Mouse (Mus musculus): ENCODE measurements at regions not wholly inside any gene's neighbourhood (a gene's known extent, or its start where the extent isn't known, plus 50 kb on each side); places are given as distances from the start of the nearest gene placed in this dataset.

- no peak for DNase-seq (ENCODE audit: low read depth, low spot score)
- H3K79me2 ChIP-seq (ENCODE audit: control insufficient read depth, insufficient read depth, low read length, poor library complexity): no peaks in the 10 kb centered on the region
- no peak overlapping the region for H3K4me3 ChIP-seq (ENCODE audit: control insufficient read depth in 1 of 2, insufficient read depth in 1 of 2, low read depth in 2 of 2, low read length in 2 of 2)
- H3K4me1 ChIP-seq (ENCODE audit: control insufficient read depth in 1 of 2, insufficient read depth in 2 of 2, low read length in 2 of 2): no peaks in the 10 kb centered on the region
- H3K27ac ChIP-seq (ENCODE audit: control insufficient read depth, low read depth, low read length): no peak overlapping the region
- no peaks in the 10 kb centered on the region for H3K36me3 ChIP-seq (ENCODE audit: control insufficient read depth in 1 of 2, insufficient read depth in 2 of 2, low read length in 2 of 2)
- TF ChIP-seq MEF2A (IDR thresholded peaks at IDR 0.05; ENCODE audit: extremely low read depth, insufficient replicate concordance, low read depth, low read length, poor library complexity, severe bottlenecking) (no peak), TBP (IDR thresholded peaks at IDR 0.05; ENCODE audit: low read depth, low read length) (no peak)
- H3K9ac ChIP-seq (ENCODE audit: control insufficient read depth, low read depth, low read length, poor library complexity, severe bottlenecking): no peak overlapping the region
- no peaks in the 10 kb centered on the region for H3K9me3 ChIP-seq (replicated peaks; ENCODE audit: insufficient read depth, low read length)
- peaks cover 0 to 1% of the 10 kb centered on the region in 2 experiments; a peak in 2 of 4 replicates for H3K27me3 ChIP-seq (ENCODE audit: control insufficient read depth in 1 of 2, insufficient read depth in 2 of 2, low read length in 2 of 2)
These were observed 95.6 kb upstream of the Opcml start for GRCm38 (mm10) chr9:27694805-27695593.

GRCm38 (mm10) chr9:27701559-27701958, 89.0 kb upstream of the Opcml start:
- no peak overlapping the region for H3K27ac ChIP-seq (ENCODE audit: control insufficient read depth, low read depth, low read length)
- no peak overlapping the region for H3K4me3 ChIP-seq (ENCODE audit: control insufficient read depth in 1 of 2, insufficient read depth in 1 of 2, low read depth in 2 of 2, low read length in 2 of 2)
- no peaks in the 10 kb centered on the region for H3K36me3 ChIP-seq (ENCODE audit: control insufficient read depth in 1 of 2, insufficient read depth in 2 of 2, low read length in 2 of 2)
- no peaks in the 10 kb centered on the region for H3K4me1 ChIP-seq (ENCODE audit: control insufficient read depth in 1 of 2, insufficient read depth in 2 of 2, low read length in 2 of 2)
- TF ChIP-seq KAT2A (conservative IDR thresholded peaks at IDR 0.05; ENCODE audit: low read depth, low read length) (no peak), HCFC1 (IDR thresholded peaks at IDR 0.05; ENCODE audit: low read depth, low read length) (no peak), ZC3H11A (IDR thresholded peaks at IDR 0.05; ENCODE audit: low read depth, low read length) (no peak), MYB (IDR thresholded peaks at IDR 0.05; ENCODE audit: low read depth, low read length) (no peak), SMC3 (IDR thresholded peaks at IDR 0.05; ENCODE audit: low read depth, low read length) (no peak)
- DNase-seq (ENCODE audit: low read depth, low spot score): no peak
- H3K79me2 ChIP-seq (ENCODE audit: control insufficient read depth, insufficient read depth, low read length, poor library complexity): no peaks in the 10 kb centered on the region
- H3K9me3 ChIP-seq (replicated peaks; ENCODE audit: insufficient read depth, low read length): no peaks in the 10 kb centered on the region
- H3K27me3 ChIP-seq (ENCODE audit: control insufficient read depth in 1 of 2, insufficient read depth in 2 of 2, low read length in 2 of 2): no peaks in the 10 kb centered on the region
- no peak overlapping the region for H3K9ac ChIP-seq (ENCODE audit: control insufficient read depth, low read depth, low read length, poor library complexity, severe bottlenecking)

- Histone ChIP-seq H3K27me3 (ENCODE audit: control insufficient read depth in 1 of 2, insufficient read depth in 2 of 2, low read length in 2 of 2) (no peaks in the 10 kb centered on the region), H3K4me3 (ENCODE audit: control insufficient read depth in 1 of 2, insufficient read depth in 1 of 2, low read depth in 2 of 2, low read length in 2 of 2) (no peak overlapping the region), H3K27ac (ENCODE audit: control insufficient read depth, low read depth, low read length) (no peak overlapping the region), H3K79me2 (ENCODE audit: control insufficient read depth, insufficient read depth, low read length, poor library complexity) (no peaks in the 10 kb centered on the region), H3K9me3 (replicated peaks; ENCODE audit: insufficient read depth, low read length) (no peaks in the 10 kb centered on the region), H3K9ac (ENCODE audit: control insufficient read depth, low read depth, low read length, poor library complexity, severe bottlenecking) (no peak overlapping the region), H3K36me3 (ENCODE audit: control insufficient read depth in 1 of 2, insufficient read depth in 2 of 2, low read length in 2 of 2) (no peaks in the 10 kb centered on the region), H3K4me1 (ENCODE audit: control insufficient read depth in 1 of 2, insufficient read depth in 2 of 2, low read length in 2 of 2) (no peaks in the 10 kb centered on the region)
- TF ChIP-seq HCFC1 (IDR thresholded peaks at IDR 0.05; ENCODE audit: low read depth, low read length) (no peak), MAX (IDR thresholded peaks at IDR 0.05; ENCODE audit: low read length) (no peak), MEF2A (IDR thresholded peaks at IDR 0.05; ENCODE audit: extremely low read depth, insufficient replicate concordance, low read depth, low read length, poor library complexity, severe bottlenecking) (no peak), ETS1 (IDR thresholded peaks at IDR 0.05; ENCODE audit: low read depth, low read length) (no peak), JUND (IDR thresholded peaks at IDR 0.05; ENCODE audit: low read depth, low read length) (no peak), CHD1 (IDR thresholded peaks at IDR 0.05; ENCODE audit: low read depth, low read length) (no peak)
- DNase-seq (ENCODE audit: low read depth, low spot score): no peak
These were observed 88.4 kb upstream of the Opcml start for GRCm38 (mm10) chr9:27702140-27702539.
